Mouse (Mus musculus) ES-E14 (cell line): ENCODE measurements around the gene Rnf185. TPM values are rescaled to one million over a fixed set of nuclear protein-coding genes. Genes with fewer than 3 reads are reported as not detected.

Source experiments
- DNase-seq: peaks from one replicate; pipeline ENCODE4 v3.0.0-alpha.2; 2013; ENCODE audit warnings: low read depth, low spot score
- H3K27ac ChIP-seq: 2 replicates; pipeline ENCODE4 v1.5.1; 2012; ENCODE audit warnings: low read depth, mild to moderate bottlenecking, low read length, moderate library complexity, mixed read lengths; ENCODE audit not compliant: poor library complexity, insufficient read depth, severe bottlenecking
- H3K36me3 ChIP-seq: 2 replicates; pipeline ENCODE4 v1.6.1; 2012; ENCODE audit warnings: mild to moderate bottlenecking, low read length, moderate library complexity, mixed read lengths; ENCODE audit not compliant: control insufficient read depth, poor library complexity, insufficient read depth, severe bottlenecking
- H3K4me1 ChIP-seq, 2 experiments: fragments of 150-350 bp in 1 of 2; sonication (generic) in 1 of 2; 2 replicates each; pipeline ENCODE4 v1.6.1; 2012; ENCODE audit warnings: low read length in 2 of 2, mild to moderate bottlenecking in 1 of 2, mixed read lengths in 1 of 2; ENCODE audit not compliant: control insufficient read depth in 2 of 2, insufficient read depth in 2 of 2, poor library complexity in 1 of 2
- H3K4me3 ChIP-seq, 2 experiments: fragments of 150-350 bp in 1 of 2; sonication (generic) in 1 of 2; 2 replicates each; pipeline ENCODE4 v1.5.1; 2012; ENCODE audit warnings: low read length in 2 of 2, low read depth in 1 of 2, mild to moderate bottlenecking in 1 of 2, mixed read lengths in 1 of 2; ENCODE audit not compliant: insufficient read depth in 1 of 2, poor library complexity in 1 of 2, severe bottlenecking in 1 of 2
- H3K9ac ChIP-seq: 2 replicates; pipeline ENCODE4 v1.6.1; 2012; ENCODE audit warnings: low read depth, mild to moderate bottlenecking, low read length, mixed read lengths; ENCODE audit not compliant: poor library complexity, insufficient read depth, severe bottlenecking
- H3K9me3 ChIP-seq: fragments of 150-350 bp; sonication (generic); 2 replicates; pipeline ENCODE4 v1.6.1; 2012; ENCODE audit warnings: low read depth, mild to moderate bottlenecking, low read length; ENCODE audit not compliant: control insufficient read depth, insufficient read depth
- CHD2 ChIP-seq: IDR thresholded peaks from 2 replicates; pipeline ENCODE4 v1.6.1; 2014; ENCODE audit warnings: mild to moderate bottlenecking, low read depth, low read length, inconsistent platforms
- HCFC1 ChIP-seq: IDR thresholded peaks from 2 replicates; pipeline ENCODE4 v1.6.1; 2012; ENCODE audit warnings: low read length, inconsistent platforms, borderline replicate concordance; ENCODE audit not compliant: insufficient read depth
- MAFK ChIP-seq: IDR thresholded peaks from 2 replicates; pipeline ENCODE4 v1.6.1; 2014; ENCODE audit warnings: mild to moderate bottlenecking, low read depth, low read length, inconsistent platforms; ENCODE audit not compliant: insufficient read depth
- ZC3H11A ChIP-seq: IDR thresholded peaks from 2 replicates; pipeline ENCODE4 v1.6.1; 2012; ENCODE audit warnings: low read depth, mild to moderate bottlenecking, inconsistent platforms, low read length, borderline replicate concordance
- ZNF384 ChIP-seq: IDR thresholded peaks from 2 replicates; pipeline ENCODE4 v1.6.1; 2012; ENCODE audit warnings: low read depth, low read length, inconsistent platforms
- in situ Hi-C, 2 experiments: fragments of 600-800 bp; cut with MboI; formaldehyde crosslinking; loops; one replicate each; pipeline ENCODE4 v1.15.1; 2025; ENCODE audit warnings: low sequenced_read_pairs in 2 of 2, inconsistent platforms in 1 of 2; ENCODE audit not compliant: unreplicated experiment in 2 of 2
- total RNA-seq: library from RNA; depleted of rRNA; stranded (reverse); fragments of 300-350 nt; gene quantifications from 2 replicates; pipeline ENCODE4 v1.2.3, GENCODE M21; 2012

Gene Rnf185
- total RNA-seq, 1 experiment = 15.5 TPM

GRCm38 (mm10) chr11:3389996-3390395 lies 62.2 kb downstream of the Rnf185 start:
- TF ChIP-seq ZNF384 (no peak), ZC3H11A (no peak), HCFC1 (no peak), CHD2 (no peak), MAFK (no peak)
- DNase-seq = no peak
- Histone ChIP-seq H3K36me3 (peaks cover 8% of the 10 kb centered on the region), H3K27ac (peak overlapping the region; percentile 40; the same call in 1 of the 2 replicates), H3K4me1 (peaks cover 2 to 13% of the 10 kb centered on the region in 2 experiments; a peak in 3 of 4 replicates), H3K9me3 (no peaks in the 10 kb centered on the region), H3K4me3 (no peak overlapping the region), H3K9ac (peak overlapping the region; percentile 8; the same call in 1 of the 2 replicates)
- in situ Hi-C loops = no loop called here

GRCm38 (mm10) chr11:3387482-3388196 lies 64.5 kb downstream of the Rnf185 start:
- Histone ChIP-seq H3K4me1 (peaks cover 2 to 8% of the 10 kb centered on the region in 2 experiments; a peak in 3 of 4 replicates), H3K27ac (no peak overlapping the region), H3K9me3 (no peaks in the 10 kb centered on the region), H3K4me3 (no peak overlapping the region), H3K36me3 (peaks cover 10% of the 10 kb centered on the region), H3K9ac (no peak overlapping the region)
- DNase-seq = no peak
- in situ Hi-C loops = no loop called here
- TF ChIP-seq ZC3H11A (no peak), ZNF384 (no peak), HCFC1 (no peak), CHD2 (no peak), MAFK (no peak)

- no peak overlapping the region for H3K4me3 ChIP-seq
- TF ChIP-seq ZC3H11A = peak; percentile 84
- no peak for TF ChIP-seq CHD2
- no peak overlapping the region for H3K27ac ChIP-seq
- no peak overlapping the region for H3K9ac ChIP-seq
- DNase-seq = peak; percentile 69
- H3K36me3 ChIP-seq = peaks cover 7% of the 10 kb centered on the region; the same call in 1 of the 2 replicates
- in situ Hi-C loops = no loop called here
- peaks cover 2 to 6% of the 10 kb centered on the region in 2 experiments; a peak in 3 of 4 replicates for H3K4me1 ChIP-seq
- no peaks in the 10 kb centered on the region for H3K9me3 ChIP-seq
These were observed 65.2 kb downstream of the Rnf185 start for GRCm38 (mm10) chr11:3386941-3387368.

GRCm38 (mm10) chr11:3382602-3383594 lies 69.3 kb downstream of the Rnf185 start:
- no peak overlapping the region for H3K4me3 ChIP-seq
- H3K4me1 ChIP-seq = peaks cover 3 to 5% of the 10 kb centered on the region in 2 experiments; a peak in 3 of 4 replicates
- H3K9ac ChIP-seq = no peak overlapping the region
- H3K36me3 ChIP-seq = peaks cover 7% of the 10 kb centered on the region; the same call in 1 of the 2 replicates
- TF ChIP-seq ZNF384 (peak; percentile 58; the same call in 1 of the 2 replicates), HCFC1 (no peak)
- in situ Hi-C loops = no loop called here
- DNase-seq = no peak
- no peaks in the 10 kb centered on the region for H3K9me3 ChIP-seq
- no peak overlapping the region for H3K27ac ChIP-seq
